Mouse (Mus musculus) ES-Bruce4 (cell line): Measurements from ENCODE around the gene Dusp27.

ENCODE experiments used
- CTCF ChIP-seq: IDR thresholded peaks from one replicate; pipeline ENCODE4 v1.8.1; 2011; ENCODE audit warnings: low read depth, low read length
- EP300 ChIP-seq: IDR thresholded peaks from 2 replicates; pipeline ENCODE4 v1.6.1; 2011; ENCODE audit warnings: low read depth, low read length; ENCODE audit not compliant: insufficient read depth
- POLR2A ChIP-seq: IDR thresholded peaks from one replicate; pipeline ENCODE4 v1.8.1; 2011; ENCODE audit warnings: low read length; ENCODE audit not compliant: insufficient read depth

GRCm38 (mm10) chr1:166157712-166158111, 30.0 kb upstream of the Dusp27 start:
- TF ChIP-seq CTCF (no peak), POLR2A (no peak), EP300 (no peak)
